10 mouse cellular contexts compared by ENCODE assay signal in genomic region chr12:8892876-8893532, GRCm38 (mm10). TPM values are rescaled to one million over a fixed set of nuclear protein-coding genes. Genes with fewer than 3 reads are reported as not detected.
DNase-seq lines count a peak whose midpoint lies in the region; ATAC-seq and TF ChIP-seq lines count a peak whose summit lies in the region.
"Had no signal": no experiment of that assay in that cellular context is flagged by ENCODE, and none has a peak within 500 bp of the region (broad histone marks: within the 10 kb centered on the region; RNA-seq: fewer than 3 reads in every experiment).

No protein-coding gene starts in this region.

- peak overlapping the region; percentile 53 for H3K4me2 ChIP-seq in kidney, embryonic 16.5 days (replicated peaks; ENCODE audit: low read depth, low read length)
- H3K4me2 ChIP-seq in embryonic facial prominence, embryonic 14.5 days (ENCODE audit: low read depth, low read length) = peak overlapping the region; percentile 33
- H3K4me2 ChIP-seq in midbrain, embryonic 12.5 days (replicated peaks) = peak overlapping the region; percentile 31

- no peak for DNase-seq in kidney, adult 9 months
- DNase-seq in embryonic facial prominence, embryonic 14.5 days (ENCODE audit: low spot score) = no peak
- DNase-seq in adrenal gland, postnatal 36 days = no peak
- no peak for DNase-seq in urinary bladder, adult 2 months (ENCODE audit: low spot score)
- DNase-seq: cerebellum, postnatal 10 days had no signal

- no peak for TF ChIP-seq POLR2A in cortical plate, adult 2 months (IDR thresholded peaks at IDR 0.05; ENCODE audit: extremely low read depth, insufficient read depth, low read length)

- H3K27me3 ChIP-seq in kidney, embryonic 16.5 days (ENCODE audit: insufficient read depth, low read length) = no peaks in the 10 kb centered on the region
- H3K27me3 ChIP-seq in embryonic facial prominence, embryonic 14.5 days (replicated peaks; ENCODE audit: control insufficient read depth, insufficient read depth, low read length) = no peaks in the 10 kb centered on the region
- H3K27me3 ChIP-seq in midbrain, embryonic 12.5 days = no peaks in the 10 kb centered on the region

- no peaks in the 10 kb centered on the region for H3K36me3 ChIP-seq in kidney, embryonic 16.5 days (ENCODE audit: insufficient read depth, low read length)
- H3K36me3 ChIP-seq in embryonic facial prominence, embryonic 14.5 days (ENCODE audit: control insufficient read depth, insufficient read depth, low read length) = no peaks in the 10 kb centered on the region
- no peaks in the 10 kb centered on the region for H3K36me3 ChIP-seq in midbrain, embryonic 12.5 days

- peak overlapping the region; percentile 37 for H3K9ac ChIP-seq in kidney, embryonic 16.5 days (replicated peaks; ENCODE audit: low read length)
- H3K9ac ChIP-seq in embryonic facial prominence, embryonic 14.5 days (ENCODE audit: low read depth, low read length) = peak overlapping the region; percentile 34; the same call in 1 of the 2 replicates
- no peak overlapping the region for H3K9ac ChIP-seq in midbrain, embryonic 12.5 days (replicated peaks)

- no peaks in the 10 kb centered on the region for H3K9me3 ChIP-seq in kidney, embryonic 16.5 days (ENCODE audit: low read length)
- H3K9me3 ChIP-seq in embryonic facial prominence, embryonic 14.5 days (ENCODE audit: control insufficient read depth, low read length) = no peaks in the 10 kb centered on the region
- no peaks in the 10 kb centered on the region for H3K9me3 ChIP-seq in midbrain, embryonic 12.5 days

- ATAC-seq in kidney, embryonic 16.5 days (ENCODE audit: low FRiP score, low TSS enrichment) = no peak
- no peak for ATAC-seq in embryonic facial prominence, embryonic 14.5 days (ENCODE audit: low read depth)
- no peak for ATAC-seq in midbrain, embryonic 12.5 days (ENCODE audit: low FRiP score, low read depth)

- H3K4me3 ChIP-seq in kidney, embryonic 16.5 days (ENCODE audit: low read length) = peak overlapping the region; percentile 31
- 0 out of 2 replicates have a peak overlapping the region, but pooled peaks have one; percentile 17 for H3K4me3 ChIP-seq in cortical plate, adult 2 months (ENCODE audit: insufficient read depth, low read length)
- H3K4me3 ChIP-seq in embryonic facial prominence, embryonic 14.5 days (ENCODE audit: low read depth, low read length) = 0 out of 2 replicates have a peak overlapping the region, but pooled peaks have one; percentile 6
- H3K4me3 ChIP-seq in midbrain, embryonic 12.5 days = no peak overlapping the region

- no peak overlapping the region for H3K27ac ChIP-seq in kidney, embryonic 16.5 days (ENCODE audit: low read length)
- H3K27ac ChIP-seq in cortical plate, adult 2 months (ENCODE audit: insufficient read depth, low read length) = no peak overlapping the region
- H3K27ac ChIP-seq in embryonic facial prominence, embryonic 14.5 days (replicated peaks; ENCODE audit: low read depth, low read length) = no peak overlapping the region
- no peak overlapping the region for H3K27ac ChIP-seq in midbrain, embryonic 12.5 days (replicated peaks)

- no peak for TF ChIP-seq CTCF in cortical plate, adult 2 months (IDR thresholded peaks at IDR 0.05; ENCODE audit: extremely low read depth, insufficient read depth, low read length)

- 25% methylated on average over 16 of the region's 21 CpGs for WGBS in kidney, embryonic 16.5 days
- 39% methylated on average over 13 of the region's 21 CpGs for WGBS in embryonic facial prominence, embryonic 14.5 days
- 35% methylated on average over 16 of the region's 21 CpGs for WGBS in midbrain, embryonic 12.5 days

- peaks cover 10% of the 10 kb centered on the region; the same call in 1 of the 2 replicates for H3K4me1 ChIP-seq in kidney, embryonic 16.5 days (ENCODE audit: insufficient read depth, low read length)
- H3K4me1 ChIP-seq in cortical plate, adult 2 months (ENCODE audit: control insufficient read depth, insufficient read depth, low read length) = no peaks in the 10 kb centered on the region; the same call in 1 of the 2 replicates
- H3K4me1 ChIP-seq in embryonic facial prominence, embryonic 14.5 days (ENCODE audit: control insufficient read depth, insufficient read depth, low read length) = peaks cover 7% of the 10 kb centered on the region; the same call in 1 of the 2 replicates
- no peaks in the 10 kb centered on the region for H3K4me1 ChIP-seq in midbrain, embryonic 12.5 days

RNA-seq across cellular contexts. Expression of gene Laptm4a, which starts 28.5 kb away (rescaled TPM):
- polyA plus RNA-seq in kidney, embryonic 16.5 days (2015; fragmentation: Nextera tagmentation; extraction: Ambion mirVana) = 327 and 343 TPM in 2 replicates
- polyA plus RNA-seq in cortical plate, adult 2 months (2012; rRNA removed) = 240 and 242 TPM in 2 replicates
- 386 and 396 TPM in 2 replicates for polyA plus RNA-seq in embryonic facial prominence, embryonic 14.5 days (2014; fragmentation: Nextera tagmentation; extraction: Ambion mirVana)
- polyA plus RNA-seq in midbrain, embryonic 12.5 days (2016; fragmentation: Nextera tagmentation; extraction: Ambion mirVana) = 189 and 199 TPM in 2 replicates
- total RNA-seq in adrenal gland, postnatal 36 days (2021) = 100 to 1,000 TPM; 580 to 600 TPM
- 786 and 857 TPM in 2 replicates for polyA plus RNA-seq in urinary bladder, adult 2 months (2012; rRNA removed)

RNA-seq across cellular contexts. Expression of gene Matn3, which starts 54.7 kb away (rescaled TPM):
- polyA plus RNA-seq in kidney, embryonic 16.5 days (2015; fragmentation: Nextera tagmentation; extraction: Ambion mirVana) = 0.53 and 0.57 TPM in 2 replicates
- 0.04 and 0.08 TPM in 2 replicates for polyA plus RNA-seq in cortical plate, adult 2 months (2012; rRNA removed)
- polyA plus RNA-seq in embryonic facial prominence, embryonic 14.5 days (2014; fragmentation: Nextera tagmentation; extraction: Ambion mirVana) = 11.1 and 22.0 TPM in 2 replicates
- 0.43 and 0.61 TPM in 2 replicates for polyA plus RNA-seq in midbrain, embryonic 12.5 days (2016; fragmentation: Nextera tagmentation; extraction: Ambion mirVana)
- not detected for total RNA-seq in adrenal gland, postnatal 36 days (2021)
- 0.01 TPM in 1 of 2 replicates, not detected in the other for polyA plus RNA-seq in urinary bladder, adult 2 months (2012; rRNA removed)
- total RNA-seq: hematopoietic stem cell, adult 5-6 weeks; liver, adult 2 months had no signal
- polyA plus RNA-seq: liver, adult 2 months had no signal
